Mouse (Mus musculus) stomach, embryonic 14.5 days (tissue): ENCODE data around the gene Skida1. TPM values are rescaled to one million over a fixed set of nuclear protein-coding genes. Genes with fewer than 3 reads are reported as not detected.

ENCODE experiments used
- ATAC-seq: fragments of 200-750 bp; cut with Nextera tagmentation; 2 replicates; pipeline ENCODE4 v1.8.0; 2017; ENCODE audit warnings: low read depth, moderate TSS enrichment; ENCODE audit not compliant: insufficient number of reproducible peaks, insufficient read depth, low FRiP score
- H3K27ac ChIP-seq: fragments of 300-500 bp; sonication (generic); 2 replicates; pipeline ENCODE4 v1.5.1; 2014; ENCODE audit warnings: mild to moderate bottlenecking, low read length, moderate library complexity, mixed read lengths
- H3K27me3 ChIP-seq: fragments of 300-500 bp; sonication (generic); 2 replicates; pipeline ENCODE4 v1.6.1; 2014; ENCODE audit warnings: low read length, control low read depth, mixed read lengths; ENCODE audit not compliant: control insufficient read depth, insufficient read depth
- H3K36me3 ChIP-seq: fragments of 300-500 bp; sonication (generic); 2 replicates; pipeline ENCODE4 v1.6.1; 2014; ENCODE audit warnings: mild to moderate bottlenecking, control low read depth, low read length, moderate library complexity, mixed read lengths; ENCODE audit not compliant: control insufficient read depth, insufficient read depth
- H3K4me1 ChIP-seq: fragments of 300-500 bp; sonication (generic); 2 replicates; pipeline ENCODE4 v1.6.1; 2014; ENCODE audit warnings: low read length, control low read depth, mixed read lengths; ENCODE audit not compliant: control insufficient read depth, insufficient read depth
- H3K4me2 ChIP-seq: fragments of 300-500 bp; sonication (generic); replicated peaks from 2 replicates; pipeline ENCODE4 v1.6.1; 2014; ENCODE audit warnings: low read depth, low read length, control low read depth
- H3K4me3 ChIP-seq: fragments of 300-500 bp; sonication (generic); 2 replicates; pipeline ENCODE4 v1.5.1; 2014; ENCODE audit warnings: low read depth, low read length, control low read depth
- H3K9ac ChIP-seq: fragments of 300-500 bp; sonication (generic); replicated peaks from 2 replicates; pipeline ENCODE4 v1.6.1; 2014; ENCODE audit warnings: low read depth, mild to moderate bottlenecking, control low read depth, low read length, moderate library complexity, mixed read lengths
- H3K9me3 ChIP-seq: fragments of 300-500 bp; sonication (generic); 2 replicates; pipeline ENCODE4 v1.6.1; 2016; ENCODE audit warnings: low read depth, low read length, control low read depth; ENCODE audit not compliant: control insufficient read depth
- WGBS: fragments of 180-500 bp; shearing (Covaris S2); extraction: QIAGEN DNeasy Blood & Tissue Kit; methylation state at CpG from one replicate; pipeline ENCODE4 v1.1.7; 2014; 5-methylcytosine and 5-hydroxymethylcytosine counted together
- polyA plus RNA-seq: library from polyadenylated mRNA; unstranded; fragments of >200 nt; fragmentation: Nextera tagmentation; extraction: Ambion mirVana; gene quantifications from 2 replicates; pipeline ENCODE4 v1.2.1, GENCODE M21; 2014

Skida1 gene
- polyA plus RNA-seq, 1 experiment from 2014 or later: 4.4 TPM

DNA sequence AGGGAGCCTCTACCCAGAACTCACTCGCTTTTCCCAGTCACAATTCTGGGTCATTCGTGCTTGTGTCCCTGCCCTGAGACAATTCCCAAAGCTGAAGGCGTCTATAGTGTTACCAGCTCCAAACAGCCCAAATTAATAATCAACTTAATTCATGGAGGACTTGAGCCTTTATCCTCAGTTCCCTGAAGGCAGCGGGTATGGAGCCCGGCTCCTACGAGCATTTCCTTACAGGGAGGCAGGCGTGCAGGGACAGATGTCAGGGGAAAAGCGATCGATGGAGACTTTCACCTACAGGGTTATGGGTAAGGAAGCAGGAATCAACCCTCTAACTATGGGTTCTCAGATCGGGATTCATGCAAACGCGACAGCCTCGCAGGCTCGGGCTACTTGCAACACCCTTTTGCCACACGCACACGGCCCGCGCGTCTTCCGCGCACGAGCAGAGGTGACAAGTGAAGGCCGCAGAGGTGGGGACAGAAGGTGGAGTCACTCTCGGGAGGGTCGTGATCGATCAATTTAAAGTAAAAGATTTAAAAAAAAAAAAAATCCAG, 17.5 kb downstream of the Skida1 start:
- H3K4me1 ChIP-seq: peaks cover 11% of the 10 kb centered on the region; the same call in 1 of the 2 replicates
- no peak for ATAC-seq
- WGBS: 12% methylated on average over 26 of the region's 26 CpGs
- H3K9me3 ChIP-seq: no peaks in the 10 kb centered on the region
- peak overlapping the region; percentile 35 for H3K4me3 ChIP-seq
- H3K36me3 ChIP-seq: no peaks in the 10 kb centered on the region
- H3K9ac ChIP-seq: peak overlapping the region; percentile 77
- H3K27me3 ChIP-seq: no peaks in the 10 kb centered on the region
- H3K27ac ChIP-seq: peak overlapping the region; percentile 33; the same call in 1 of the 2 replicates
- H3K4me2 ChIP-seq: peak overlapping the region; percentile 96

DNA sequence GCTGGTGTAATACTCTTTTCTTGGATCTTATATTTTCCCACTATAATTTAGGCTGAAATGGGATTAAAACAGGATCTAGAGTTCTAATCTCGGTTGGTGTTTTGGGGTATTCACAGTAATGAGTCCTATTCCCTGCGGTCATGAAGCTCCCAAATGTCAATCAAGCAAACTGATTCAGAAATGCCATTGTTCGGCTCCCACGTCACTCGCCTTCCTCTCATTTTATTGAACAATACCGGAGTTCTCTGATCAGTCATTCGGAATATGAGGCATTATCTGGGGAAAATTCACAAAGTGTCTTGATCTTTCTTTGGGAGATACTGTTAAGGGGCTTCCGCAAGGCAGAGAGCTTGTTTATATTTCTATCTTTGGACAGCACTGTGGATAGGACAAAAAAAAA, 18.3 kb downstream of the Skida1 start:
- Histone ChIP-seq H3K4me1 (peaks cover 11% of the 10 kb centered on the region; the same call in 1 of the 2 replicates), H3K9ac (no peak overlapping the region), H3K36me3 (no peaks in the 10 kb centered on the region), H3K9me3 (no peaks in the 10 kb centered on the region), H3K4me2 (peak overlapping the region; percentile 96; the same call in 1 of the 2 replicates), H3K4me3 (peak overlapping the region; percentile 35; the same call in 1 of the 2 replicates), H3K27ac (no peak overlapping the region), H3K27me3 (no peaks in the 10 kb centered on the region)
- no peak for ATAC-seq
- 70% methylated on average over 8 of the region's 8 CpGs for WGBS

DNA sequence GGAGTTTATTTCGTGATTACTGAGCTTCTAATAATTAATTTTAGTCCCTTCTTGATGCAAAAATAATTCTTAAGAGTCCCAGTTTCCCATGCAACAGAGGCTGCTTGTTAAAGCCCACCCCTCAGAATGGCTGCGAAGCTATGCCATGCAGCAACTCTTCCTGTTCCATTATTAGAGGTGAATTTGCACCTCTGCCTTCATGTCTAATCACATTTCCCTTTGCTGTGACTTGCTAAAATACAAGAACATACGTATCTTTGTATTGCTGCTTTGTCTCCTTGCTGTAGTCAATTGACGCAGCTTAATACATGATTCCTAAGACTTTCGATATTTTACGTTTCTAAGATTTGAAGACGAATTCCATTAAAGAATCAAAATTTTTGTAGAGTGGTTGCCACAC, 19.2 kb downstream of the Skida1 start:
- Histone ChIP-seq H3K27ac (no peak overlapping the region), H3K36me3 (no peaks in the 10 kb centered on the region), H3K9me3 (no peaks in the 10 kb centered on the region), H3K4me3 (no peak overlapping the region), H3K9ac (no peak overlapping the region), H3K4me2 (no peak overlapping the region), H3K27me3 (no peaks in the 10 kb centered on the region), H3K4me1 (peaks cover 11% of the 10 kb centered on the region; the same call in 1 of the 2 replicates)
- ATAC-seq: no peak
- 84% methylated on average over 7 of the region's 7 CpGs for WGBS

DNA sequence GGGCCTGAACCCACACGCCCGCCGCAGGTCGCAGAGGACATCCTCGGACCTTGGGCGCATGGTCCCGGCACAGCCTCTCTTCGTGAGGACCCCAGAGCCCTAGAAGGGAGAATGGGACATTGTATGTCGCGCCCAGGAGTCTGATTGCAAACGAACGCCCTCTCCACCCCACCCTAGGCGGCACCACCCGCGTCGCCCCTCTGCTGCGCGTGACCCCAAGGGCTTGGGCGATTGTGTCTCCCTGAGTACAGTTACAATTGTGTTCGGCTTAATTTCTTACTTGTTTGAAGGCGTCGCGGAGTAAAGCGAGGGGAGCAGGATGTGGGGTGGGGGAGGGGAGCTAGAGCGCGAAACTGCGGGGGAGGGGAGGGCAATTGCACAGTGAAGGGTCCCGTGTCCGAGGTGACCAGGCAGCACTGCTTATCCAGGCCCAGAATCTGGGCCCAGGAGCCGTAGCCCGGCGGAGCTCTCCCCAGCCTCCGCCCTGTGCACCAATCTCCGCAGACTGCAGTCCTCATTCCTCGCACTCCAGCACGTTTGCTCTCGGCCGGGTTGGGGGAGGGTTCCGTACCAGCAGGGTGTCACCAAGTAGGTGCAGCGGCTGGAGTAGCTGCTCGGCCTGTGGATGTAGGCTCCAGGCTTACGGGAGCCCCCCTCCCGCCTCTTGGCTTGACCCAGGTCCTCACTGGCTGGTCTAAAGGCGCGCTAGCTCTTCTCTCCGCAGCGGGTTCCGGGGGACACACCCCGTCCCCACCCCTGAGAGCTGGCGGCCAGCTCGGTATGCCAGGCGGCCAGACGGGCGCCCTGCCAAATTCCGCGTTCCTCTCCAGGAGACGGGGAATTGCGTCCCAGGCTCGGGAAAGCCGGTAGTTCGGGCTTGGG, 20.5 kb downstream of the Skida1 start:
- peak; percentile 75 for ATAC-seq
- H3K9me3 ChIP-seq: no peaks in the 10 kb centered on the region
- H3K27ac ChIP-seq: peak overlapping the region; percentile 99
- peak overlapping the region; percentile 68 for H3K4me3 ChIP-seq
- no peaks in the 10 kb centered on the region for H3K36me3 ChIP-seq
- H3K27me3 ChIP-seq: no peaks in the 10 kb centered on the region
- peak overlapping the region; percentile 66 for H3K9ac ChIP-seq
- peak overlapping the region; percentile 100 for H3K4me2 ChIP-seq
- WGBS: under 1% methylated on average over 61 of the region's 61 CpGs
- H3K4me1 ChIP-seq: peaks cover 11% of the 10 kb centered on the region; the same call in 1 of the 2 replicates

DNA sequence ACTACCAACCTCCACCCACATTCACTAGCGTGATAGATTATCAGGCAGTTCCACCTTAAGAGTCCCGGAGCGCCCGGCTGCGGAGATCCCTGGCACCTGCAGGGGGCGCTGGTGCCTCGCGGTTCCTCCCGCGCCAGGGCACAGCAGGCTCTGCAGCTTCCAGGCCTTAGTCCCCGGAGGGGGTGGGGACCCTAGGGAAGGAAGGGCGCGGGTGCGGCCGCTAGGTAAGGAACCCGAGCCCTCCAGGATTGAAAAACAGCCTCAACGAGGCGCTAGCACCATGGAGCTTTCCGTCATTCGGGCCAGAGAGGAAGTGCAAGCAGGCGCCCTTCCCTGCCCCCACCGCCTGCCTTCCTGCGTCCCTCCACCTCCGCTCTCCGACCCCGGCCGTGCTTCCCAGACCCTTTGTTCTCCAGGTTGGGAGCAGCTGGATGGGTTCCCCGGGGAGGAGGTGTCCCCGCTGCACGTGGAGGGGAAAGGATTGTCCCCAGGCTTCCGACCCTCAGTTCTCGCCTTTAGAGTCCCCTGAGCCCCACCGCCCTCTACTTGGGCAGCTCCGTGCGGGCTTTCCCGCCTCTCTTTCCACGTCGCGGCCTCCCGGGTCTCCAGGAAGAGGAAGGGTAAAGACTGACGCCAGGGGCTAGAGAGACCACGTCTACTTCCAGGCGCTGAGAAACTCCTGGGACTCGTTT, 21.3 kb downstream of the Skida1 start:
- H3K9me3 ChIP-seq: no peaks in the 10 kb centered on the region
- H3K36me3 ChIP-seq: no peaks in the 10 kb centered on the region
- H3K27ac ChIP-seq: peak overlapping the region; percentile 99
- H3K9ac ChIP-seq: peak overlapping the region; percentile 66
- no peaks in the 10 kb centered on the region for H3K27me3 ChIP-seq
- H3K4me2 ChIP-seq: peak overlapping the region; percentile 100
- WGBS: under 1% methylated on average over 38 of the region's 44 CpGs
- peak; percentile 93 for ATAC-seq
- peaks cover 11% of the 10 kb centered on the region; the same call in 1 of the 2 replicates for H3K4me1 ChIP-seq
- peak overlapping the region; percentile 68 for H3K4me3 ChIP-seq

DNA sequence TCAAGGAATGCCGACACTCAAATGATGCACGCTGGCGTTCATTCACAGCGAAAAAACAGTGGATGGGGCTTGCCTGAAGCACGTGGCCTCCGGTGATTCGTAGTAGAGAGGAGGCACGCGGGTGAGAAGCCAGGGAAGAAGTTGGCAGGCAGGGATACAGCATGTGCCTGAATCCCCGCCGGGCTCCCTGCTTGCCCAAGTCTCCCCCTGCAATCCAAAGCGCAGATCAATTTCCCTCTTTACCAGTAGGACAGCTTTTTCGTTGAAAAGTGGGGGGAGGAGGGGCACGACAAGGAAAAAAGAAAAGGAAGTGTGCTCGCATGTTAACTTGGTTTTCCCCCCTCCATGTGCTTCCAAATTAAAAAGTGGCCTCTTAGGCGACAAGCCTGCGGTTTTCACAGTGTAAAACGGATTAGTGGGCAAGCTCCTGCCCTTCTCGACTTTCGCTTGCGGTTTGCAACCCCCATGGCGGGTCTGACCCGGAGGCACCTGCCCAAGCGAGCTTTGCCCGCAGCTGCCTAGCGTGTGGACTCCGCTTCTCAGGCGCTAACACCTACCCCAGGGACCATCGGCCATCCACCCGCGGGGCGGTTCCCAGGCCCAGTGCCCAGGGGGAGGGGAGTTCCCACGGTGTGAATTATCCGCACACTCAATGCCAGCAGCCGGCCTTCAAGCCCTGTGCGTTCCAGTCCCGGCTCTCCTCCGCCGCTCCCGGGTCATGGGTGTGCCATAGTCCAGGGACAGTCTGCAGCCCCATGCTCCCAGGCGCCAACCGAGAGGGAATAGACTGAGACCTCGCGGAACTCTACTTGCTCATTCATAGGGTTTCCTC, 22.5 kb downstream of the Skida1 start:
- Histone ChIP-seq H3K9me3 (no peaks in the 10 kb centered on the region), H3K36me3 (no peaks in the 10 kb centered on the region), H3K4me3 (peak overlapping the region; percentile 68), H3K4me1 (peaks cover 4% of the 10 kb centered on the region; the same call in 1 of the 2 replicates), H3K27me3 (no peaks in the 10 kb centered on the region), H3K9ac (peak overlapping the region; percentile 34), H3K27ac (peak overlapping the region; percentile 29; the same call in 1 of the 2 replicates), H3K4me2 (peak overlapping the region; percentile 100)
- under 1% methylated on average over 44 of the region's 44 CpGs for WGBS
- no peak for ATAC-seq

DNA sequence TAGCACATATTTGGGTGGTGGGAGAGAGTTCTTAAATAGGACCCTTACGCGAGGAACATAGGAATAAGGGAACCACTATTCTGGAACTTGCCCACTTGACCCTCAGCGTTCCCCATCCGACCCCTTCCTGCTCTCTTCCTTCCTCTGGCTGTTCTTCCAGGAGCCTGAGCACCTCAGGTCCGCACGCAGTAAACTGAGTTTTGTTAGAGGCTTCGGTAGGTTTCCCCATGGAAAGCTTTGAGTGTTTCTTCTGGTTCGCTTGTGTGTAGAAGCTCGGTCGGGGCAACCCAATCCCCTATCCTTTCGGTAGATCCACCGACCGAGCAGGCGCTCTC, 23.1 kb downstream of the Skida1 start:
- H3K27ac ChIP-seq: no peak overlapping the region; the same call in 1 of the 2 replicates
- no peaks in the 10 kb centered on the region for H3K9me3 ChIP-seq
- peak overlapping the region; percentile 100 for H3K4me2 ChIP-seq
- WGBS: 3% methylated on average over 14 of the region's 14 CpGs
- no peaks in the 10 kb centered on the region for H3K36me3 ChIP-seq
- ATAC-seq: no peak
- no peaks in the 10 kb centered on the region for H3K27me3 ChIP-seq
- peak overlapping the region; percentile 68 for H3K4me3 ChIP-seq
- H3K9ac ChIP-seq: peak overlapping the region; percentile 34
- no peaks in the 10 kb centered on the region; the same call in 1 of the 2 replicates for H3K4me1 ChIP-seq
